Mouse (Mus musculus): ENCODE measurements at regions not wholly inside any gene's neighbourhood (a gene's known extent, or its start where the extent isn't known, plus 50 kb on each side); places are given as distances from the start of the nearest gene placed in this dataset.
A peak's percentile ranks its signal among the peaks of the same experiment; 100 is the strongest.

GRCm38 (mm10) chr2:169311356-169311755, 276.2 kb downstream of the Gm11011 start:
- Histone ChIP-seq H3K27me3 (replicated peaks) (no peaks in the 10 kb centered on the region), H3K9me3 (no peaks in the 10 kb centered on the region), H3K36me3 (no peaks in the 10 kb centered on the region), H3K4me3 (no peak overlapping the region), H3K9ac (no peak overlapping the region), H3K27ac (no peak overlapping the region), H3K4me2 (replicated peaks) (no peak overlapping the region), H3K4me1 (no peaks in the 10 kb centered on the region)
- no peak for ATAC-seq (ENCODE audit: low FRiP score, low read depth)
- WGBS, result 76% methylated on average over 4 of the region's 4 CpGs

- no peaks in the 10 kb centered on the region for H3K4me1 ChIP-seq
- H3K4me2 ChIP-seq (replicated peaks), result no peak overlapping the region
- H3K4me3 ChIP-seq, result no peak overlapping the region
- H3K9me3 ChIP-seq, result 0 out of 2 replicates have a peak, but pooled peaks cover 3% of the 10 kb centered on the region
- no peak for ATAC-seq (ENCODE audit: low FRiP score, low read depth)
- no peak overlapping the region for H3K9ac ChIP-seq
- 85% methylated on average over 3 of the region's 3 CpGs for WGBS
- H3K36me3 ChIP-seq, result no peaks in the 10 kb centered on the region
- H3K27ac ChIP-seq, result no peak overlapping the region
- H3K27me3 ChIP-seq (replicated peaks), result no peaks in the 10 kb centered on the region
Observed at GRCm38 (mm10) chr2:169304360-169304759, 283.2 kb downstream of the Gm11011 start.

- Histone ChIP-seq H3K4me2 (replicated peaks) (no peak overlapping the region), H3K27me3 (replicated peaks) (no peaks in the 10 kb centered on the region), H3K27ac (no peak overlapping the region), H3K9ac (no peak overlapping the region), H3K36me3 (no peaks in the 10 kb centered on the region), H3K9me3 (0 out of 2 replicates have a peak, but pooled peaks cover under 1% of the 10 kb centered on the region), H3K4me1 (peaks cover 10% of the 10 kb centered on the region), H3K4me3 (no peak overlapping the region)
- no peak for ATAC-seq (ENCODE audit: low FRiP score, low read depth)
- WGBS, result 87% methylated on average over 4 of the region's 4 CpGs
Observed at GRCm38 (mm10) chr2:169300966-169301365, 286.6 kb downstream of the Gm11011 start.

- no peak for ATAC-seq (ENCODE audit: low FRiP score, low read depth)
Observed at GRCm38 (mm10) chr2:169300411-169300810, 287.1 kb downstream of the Gm11011 start.

GRCm38 (mm10) chr2:169297841-169298627, 289.5 kb downstream of the Gm11011 start:
- peak overlapping the region; percentile 65; the same call in 1 of the 2 replicates for H3K27ac ChIP-seq
- no peaks in the 10 kb centered on the region for H3K36me3 ChIP-seq
- H3K4me2 ChIP-seq (replicated peaks), result peak overlapping the region; percentile 49
- ATAC-seq (ENCODE audit: low FRiP score, low read depth), result peak; percentile 91
- 12% methylated on average over 21 of the region's 21 CpGs for WGBS
- peaks cover 10% of the 10 kb centered on the region for H3K4me1 ChIP-seq
- H3K27me3 ChIP-seq (replicated peaks), result no peaks in the 10 kb centered on the region
- H3K9ac ChIP-seq, result no peak overlapping the region
- H3K4me3 ChIP-seq, result 0 out of 2 replicates have a peak overlapping the region, but pooled peaks have one; percentile 17
- H3K9me3 ChIP-seq, result no peaks in the 10 kb centered on the region

More at GRCm38 (mm10) chr2:169300411-169300810, 287.1 kb downstream of the Gm11011 start:
- no peaks in the 10 kb centered on the region for H3K27me3 ChIP-seq (replicated peaks)
- WGBS, result 72% methylated on average over 8 of the region's 8 CpGs
- H3K4me1 ChIP-seq, result peaks cover 10% of the 10 kb centered on the region
- H3K36me3 ChIP-seq, result no peaks in the 10 kb centered on the region
- H3K9me3 ChIP-seq, result no peaks in the 10 kb centered on the region
- H3K27ac ChIP-seq, result no peak overlapping the region
- no peak overlapping the region for H3K9ac ChIP-seq
- no peak overlapping the region for H3K4me3 ChIP-seq
- H3K4me2 ChIP-seq (replicated peaks), result no peak overlapping the region

- no peak overlapping the region for H3K27ac ChIP-seq
- H3K27me3 ChIP-seq (replicated peaks), result no peaks in the 10 kb centered on the region
- no peak overlapping the region for H3K4me3 ChIP-seq
- no peak for ATAC-seq (ENCODE audit: low FRiP score, low read depth)
- H3K36me3 ChIP-seq, result no peaks in the 10 kb centered on the region
- H3K9ac ChIP-seq, result no peak overlapping the region
- peaks cover 10% of the 10 kb centered on the region for H3K4me1 ChIP-seq
- no peaks in the 10 kb centered on the region for H3K9me3 ChIP-seq
- no peak overlapping the region for H3K4me2 ChIP-seq (replicated peaks)
- WGBS, result 52% methylated on average over 4 of the region's 4 CpGs
Observed at GRCm38 (mm10) chr2:169297226-169297625, 290.3 kb downstream of the Gm11011 start.

- Histone ChIP-seq H3K4me2 (replicated peaks) (no peak overlapping the region), H3K4me1 (peaks cover 8% of the 10 kb centered on the region), H3K9me3 (no peaks in the 10 kb centered on the region), H3K27me3 (replicated peaks) (no peaks in the 10 kb centered on the region), H3K9ac (no peak overlapping the region), H3K36me3 (no peaks in the 10 kb centered on the region), H3K4me3 (no peak overlapping the region), H3K27ac (no peak overlapping the region)
- ATAC-seq (ENCODE audit: low FRiP score, low read depth), result no peak
- 18% methylated on average over 3 of the region's 3 CpGs for WGBS
Observed at GRCm38 (mm10) chr2:169293351-169293750, 294.2 kb downstream of the Gm11011 start.

GRCm38 (mm10) chr2:169288891-169289605, 298.5 kb downstream of the Gm11011 start:
- no peak for ATAC-seq (ENCODE audit: low FRiP score, low read depth)
- Histone ChIP-seq H3K9me3 (no peaks in the 10 kb centered on the region), H3K27me3 (replicated peaks) (no peaks in the 10 kb centered on the region), H3K4me3 (no peak overlapping the region), H3K27ac (no peak overlapping the region), H3K4me2 (replicated peaks) (no peak overlapping the region), H3K4me1 (no peaks in the 10 kb centered on the region), H3K9ac (no peak overlapping the region), H3K36me3 (no peaks in the 10 kb centered on the region)
- 91% methylated on average over 12 of the region's 12 CpGs for WGBS

- Histone ChIP-seq H3K27me3 (replicated peaks) (no peaks in the 10 kb centered on the region), H3K27ac (no peak overlapping the region), H3K4me3 (no peak overlapping the region), H3K4me2 (replicated peaks) (no peak overlapping the region), H3K9me3 (no peaks in the 10 kb centered on the region), H3K4me1 (no peaks in the 10 kb centered on the region), H3K9ac (no peak overlapping the region), H3K36me3 (no peaks in the 10 kb centered on the region)
- no peak for ATAC-seq (ENCODE audit: low FRiP score, low read depth)
- 92% methylated on average over 7 of the region's 7 CpGs for WGBS
Observed at GRCm38 (mm10) chr2:169286701-169287100, 300.8 kb downstream of the Gm11011 start.

- Histone ChIP-seq H3K27ac (no peak overlapping the region), H3K4me1 (no peaks in the 10 kb centered on the region), H3K27me3 (replicated peaks) (no peaks in the 10 kb centered on the region), H3K4me3 (no peak overlapping the region), H3K4me2 (replicated peaks) (no peak overlapping the region), H3K9ac (no peak overlapping the region), H3K9me3 (no peaks in the 10 kb centered on the region), H3K36me3 (no peaks in the 10 kb centered on the region)
- WGBS, result 72% methylated on average over 13 of the region's 13 CpGs
- no peak for ATAC-seq (ENCODE audit: low FRiP score, low read depth)
Observed at GRCm38 (mm10) chr2:169282508-169283117, 304.9 kb downstream of the Gm11011 start.

- H3K36me3 ChIP-seq, result no peaks in the 10 kb centered on the region
- no peaks in the 10 kb centered on the region for H3K9me3 ChIP-seq
- no peak overlapping the region for H3K4me3 ChIP-seq
- H3K27ac ChIP-seq, result no peak overlapping the region
- H3K9ac ChIP-seq, result no peak overlapping the region
- WGBS, result 93% methylated on average over 4 of the region's 4 CpGs
- peaks cover 11% of the 10 kb centered on the region for H3K4me1 ChIP-seq
- H3K4me2 ChIP-seq (replicated peaks), result no peak overlapping the region
- H3K27me3 ChIP-seq (replicated peaks), result 0 out of 2 replicates have a peak, but pooled peaks cover 5% of the 10 kb centered on the region
- ATAC-seq (ENCODE audit: low FRiP score, low read depth), result no peak
Observed at GRCm38 (mm10) chr2:169275371-169275770, 312.2 kb downstream of the Gm11011 start.

- H3K4me2 ChIP-seq (replicated peaks), result no peak overlapping the region
- H3K27me3 ChIP-seq (replicated peaks), result 0 out of 2 replicates have a peak, but pooled peaks cover 5% of the 10 kb centered on the region
- no peak overlapping the region for H3K9ac ChIP-seq
- no peaks in the 10 kb centered on the region for H3K9me3 ChIP-seq
- H3K4me1 ChIP-seq, result peaks cover 11% of the 10 kb centered on the region
- H3K27ac ChIP-seq, result no peak overlapping the region
- ATAC-seq (ENCODE audit: low FRiP score, low read depth), result no peak
- no peak overlapping the region for H3K4me3 ChIP-seq
- no peaks in the 10 kb centered on the region for H3K36me3 ChIP-seq
- WGBS, result 80% methylated on average over 1 of the region's 1 CpGs
Observed at GRCm38 (mm10) chr2:169274101-169274500, 313.4 kb downstream of the Gm11011 start.

Measured in neural tube, embryonic 12.5 days (tissue).